Mouse (Mus musculus): ENCODE data around the gene Spn. TPM values are rescaled to one million over a fixed set of nuclear protein-coding genes. Genes with fewer than 3 reads are reported as not detected.
A peak's percentile ranks its signal among the peaks of the same experiment; 100 is the strongest.

The Spn gene
- total and polyA plus RNA-seq, 3 experiments, result 0.78 to 2.9 (median 0.80) TPM

DNA sequence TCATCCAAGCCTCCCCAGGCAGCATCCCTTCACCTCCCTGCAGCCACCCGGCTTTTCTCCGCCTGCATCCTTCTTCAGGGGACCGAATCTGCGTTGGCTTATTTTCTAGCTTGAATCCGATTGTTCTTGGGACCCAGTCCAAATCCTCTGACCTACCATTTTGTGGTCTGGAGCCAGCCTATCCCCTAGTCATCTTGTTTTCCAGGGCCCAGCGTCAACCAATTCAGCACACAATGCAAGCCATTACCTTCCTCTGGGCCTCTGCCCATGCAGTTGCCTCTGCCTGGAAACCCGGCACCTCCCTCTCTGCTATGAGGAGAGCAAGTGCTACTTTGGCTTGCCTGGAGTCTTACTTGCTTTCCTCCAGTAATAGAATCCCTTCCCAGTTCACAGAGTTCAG lies 32.1 kb downstream of the Spn start:
- Histone ChIP-seq H3K4me3 (no peak overlapping the region), H3K4me1 (ENCODE audit: control insufficient read depth, insufficient read depth, low read length) (peaks cover 2% of the 10 kb centered on the region), H3K79me2 (replicated peaks; ENCODE audit: control insufficient read depth, insufficient read depth, low read length) (no peaks in the 10 kb centered on the region), H3K27ac (no peak overlapping the region), H3K27me3 (ENCODE audit: control insufficient read depth, insufficient read depth, low read length) (no peaks in the 10 kb centered on the region), H3K9ac (ENCODE audit: low read depth, low read length) (no peak overlapping the region), H3K36me3 (ENCODE audit: control insufficient read depth, insufficient read depth, low read length) (no peaks in the 10 kb centered on the region)
- no peak for DNase-seq
- intact Hi-C loops (cut with DNase I), result loop anchor here (2.0 kb wide), 4 partner anchors 89 to 351 kb away; partner anchors contain the start of genes Pagr1a and Pagr1b
- TF ChIP-seq POLR2A (IDR thresholded peaks at IDR 0.05; ENCODE audit: insufficient read depth, low read depth, low read length), result no peak
- TF ChIP-seq EP300 (IDR thresholded peaks at IDR 0.05; ENCODE audit: insufficient read depth, low read depth, low read length), result no peak
- TF ChIP-seq CTCF (IDR thresholded peaks at IDR 0.05), result no peak
- 71% methylated on average over 7 of the region's 7 CpGs for WGBS

DNA sequence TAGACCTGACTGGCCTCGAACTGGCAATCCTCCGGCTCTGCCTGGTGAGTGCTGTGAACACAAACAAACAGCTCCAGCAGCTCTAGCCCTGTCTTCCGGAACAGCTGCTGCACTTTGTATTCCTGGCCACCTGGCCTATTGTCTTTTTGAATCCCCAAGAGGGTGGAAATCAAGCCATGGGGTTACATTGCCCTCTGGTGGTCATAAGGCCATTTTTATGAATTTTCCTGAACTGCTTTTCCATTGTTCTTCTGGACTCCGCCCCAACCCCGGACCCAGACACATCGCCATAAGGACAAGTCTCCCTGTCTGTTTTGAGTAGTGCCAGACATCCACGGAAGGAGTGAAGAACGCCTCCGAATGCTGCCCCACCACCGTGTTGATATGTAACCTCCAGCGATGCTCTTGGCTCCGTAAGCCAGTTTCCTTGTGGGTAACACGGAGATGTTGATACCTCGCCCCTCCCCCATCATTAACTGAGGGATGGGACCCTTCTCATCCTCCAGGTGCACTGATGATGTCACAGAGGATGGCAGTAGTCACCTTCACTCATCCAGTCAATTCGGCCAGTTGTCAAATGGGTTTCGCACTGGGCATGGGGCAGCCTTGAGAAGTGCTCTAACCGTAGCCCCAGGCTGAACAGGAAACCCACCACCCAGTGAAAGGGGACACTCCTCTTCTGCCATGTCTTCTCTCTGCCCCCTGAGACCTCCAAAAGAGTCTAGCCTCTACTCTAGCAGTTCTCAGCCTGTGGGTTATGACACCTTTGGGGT lies 32.9 kb downstream of the Spn start:
- no peaks in the 10 kb centered on the region for H3K79me2 ChIP-seq (replicated peaks; ENCODE audit: control insufficient read depth, insufficient read depth, low read length)
- H3K27ac ChIP-seq, result no peak overlapping the region; the same call in 1 of the 2 replicates
- H3K9ac ChIP-seq (ENCODE audit: low read depth, low read length), result no peak overlapping the region
- H3K36me3 ChIP-seq (ENCODE audit: control insufficient read depth, insufficient read depth, low read length), result no peaks in the 10 kb centered on the region
- no peaks in the 10 kb centered on the region for H3K27me3 ChIP-seq (ENCODE audit: control insufficient read depth, insufficient read depth, low read length)
- 14% methylated on average over 17 of the region's 17 CpGs for WGBS
- TF ChIP-seq CTCF (IDR thresholded peaks at IDR 0.05), result peak; percentile 87
- peak; percentile 97 for TF ChIP-seq EP300 (IDR thresholded peaks at IDR 0.05; ENCODE audit: insufficient read depth, low read depth, low read length)
- no peak for TF ChIP-seq POLR2A (IDR thresholded peaks at IDR 0.05; ENCODE audit: insufficient read depth, low read depth, low read length)
- peaks cover 2% of the 10 kb centered on the region for H3K4me1 ChIP-seq (ENCODE audit: control insufficient read depth, insufficient read depth, low read length)
- no peak overlapping the region; the same call in 1 of the 2 replicates for H3K4me3 ChIP-seq
- peak; percentile 71 to 79 for DNase-seq
- intact Hi-C loops (cut with DNase I), result loop anchor here (1.0 to 5.0 kb wide), 6 partner anchors 47 to 350 kb away; partner anchors contain the start of genes Pagr1a and Pagr1b

DNA sequence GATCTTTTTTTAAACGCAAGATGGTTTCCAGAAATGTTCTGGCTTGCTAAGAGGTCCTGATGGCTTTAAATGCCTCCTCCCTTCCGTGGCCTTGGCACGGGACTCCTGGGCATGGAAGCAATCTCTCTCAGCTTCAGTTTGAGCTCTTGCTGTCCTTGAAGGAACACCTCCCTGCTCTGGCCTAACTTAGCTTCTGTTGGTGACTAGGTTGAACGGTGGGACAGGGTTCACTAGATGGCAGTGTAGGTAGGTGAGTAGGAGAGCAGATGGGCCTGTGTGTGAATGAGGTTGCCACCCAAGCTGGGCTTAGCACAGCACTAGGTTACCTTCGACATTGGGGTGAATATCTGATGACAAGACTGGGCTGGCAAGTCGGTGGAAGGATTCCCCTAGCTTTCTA lies 33.7 kb downstream of the Spn start:
- intact Hi-C loops (cut with DNase I), result loop anchor here (1.0 to 5.0 kb wide), 6 partner anchors 47 to 349 kb away; partner anchors contain the start of genes Pagr1a and Pagr1b
- Histone ChIP-seq H3K4me3 (no peak overlapping the region), H3K79me2 (replicated peaks; ENCODE audit: control insufficient read depth, insufficient read depth, low read length) (no peaks in the 10 kb centered on the region), H3K27me3 (ENCODE audit: control insufficient read depth, insufficient read depth, low read length) (no peaks in the 10 kb centered on the region), H3K4me1 (ENCODE audit: control insufficient read depth, insufficient read depth, low read length) (peaks cover 2% of the 10 kb centered on the region), H3K27ac (peak overlapping the region; percentile 8; the same call in 1 of the 2 replicates), H3K9ac (ENCODE audit: low read depth, low read length) (no peak overlapping the region), H3K36me3 (ENCODE audit: control insufficient read depth, insufficient read depth, low read length) (no peaks in the 10 kb centered on the region)
- WGBS, result 57% methylated on average over 6 of the region's 6 CpGs
- no peak for DNase-seq
- TF ChIP-seq CTCF (IDR thresholded peaks at IDR 0.05) (no peak), EP300 (IDR thresholded peaks at IDR 0.05; ENCODE audit: insufficient read depth, low read depth, low read length) (no peak), POLR2A (IDR thresholded peaks at IDR 0.05; ENCODE audit: insufficient read depth, low read depth, low read length) (no peak)

DNA sequence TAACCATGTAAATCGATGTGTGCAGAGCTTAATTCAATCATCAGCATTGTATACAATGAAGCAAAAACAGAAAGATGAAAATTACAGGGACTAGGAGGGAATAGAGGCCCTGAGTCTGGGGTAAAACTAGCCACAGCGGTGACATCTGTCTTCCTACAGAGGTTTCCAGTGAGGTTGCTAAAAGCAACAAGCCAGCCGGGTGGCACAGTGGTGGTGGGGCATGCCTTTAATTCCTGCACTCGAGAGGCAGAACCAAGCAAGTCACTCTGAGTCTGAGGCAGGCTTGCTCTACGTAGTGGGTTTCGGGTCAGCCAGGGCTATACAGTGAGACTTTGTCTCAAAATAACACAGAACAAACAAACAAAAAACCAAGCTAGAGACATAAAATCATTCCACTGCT lies 35.5 kb downstream of the Spn start:
- Histone ChIP-seq H3K4me3 (no peak overlapping the region), H3K79me2 (replicated peaks; ENCODE audit: control insufficient read depth, insufficient read depth, low read length) (no peaks in the 10 kb centered on the region), H3K27me3 (ENCODE audit: control insufficient read depth, insufficient read depth, low read length) (no peaks in the 10 kb centered on the region), H3K4me1 (ENCODE audit: control insufficient read depth, insufficient read depth, low read length) (peaks cover 2% of the 10 kb centered on the region), H3K9ac (ENCODE audit: low read depth, low read length) (no peak overlapping the region), H3K27ac (no peak overlapping the region), H3K36me3 (ENCODE audit: control insufficient read depth, insufficient read depth, low read length) (no peaks in the 10 kb centered on the region)
- TF ChIP-seq CTCF (IDR thresholded peaks at IDR 0.05), result no peak
- TF ChIP-seq EP300 (IDR thresholded peaks at IDR 0.05; ENCODE audit: insufficient read depth, low read depth, low read length), result no peak
- no peak for TF ChIP-seq POLR2A (IDR thresholded peaks at IDR 0.05; ENCODE audit: insufficient read depth, low read depth, low read length)
- intact Hi-C loops (cut with DNase I), result loop anchor here (5.0 kb wide), 1 partner anchor 45 kb away; no protein-coding TSS in a partner anchor
- 68% methylated on average over 6 of the region's 6 CpGs for WGBS
- no peak for DNase-seq

DNA sequence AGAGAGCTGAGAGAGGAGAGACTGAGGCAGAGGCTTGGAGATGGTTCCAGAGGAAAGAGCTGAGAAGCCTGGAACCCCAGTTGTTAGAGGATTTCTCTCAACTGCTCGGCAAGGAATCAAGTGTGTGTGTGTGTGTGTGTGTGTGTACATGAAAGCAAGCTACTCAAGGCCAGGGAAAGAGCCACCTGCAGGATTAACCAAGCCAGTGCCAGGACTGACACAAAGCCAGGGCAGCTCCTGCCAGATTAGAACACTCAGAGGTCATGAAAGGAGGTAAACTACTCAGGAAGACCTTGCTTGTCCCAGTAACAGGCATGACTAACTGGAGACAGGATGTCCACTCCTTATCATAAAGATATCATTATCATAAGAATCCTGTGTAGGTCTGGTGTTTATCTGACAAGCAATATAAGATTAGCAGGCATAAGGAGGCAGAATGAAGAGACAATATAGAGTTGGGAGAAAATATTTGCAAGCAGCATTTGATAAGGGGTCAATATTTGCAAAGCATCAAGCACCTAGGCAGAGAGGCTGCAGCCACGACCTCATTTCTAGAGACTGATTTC lies 36.1 kb downstream of the Spn start:
- Histone ChIP-seq H3K9ac (ENCODE audit: low read depth, low read length) (no peak overlapping the region), H3K4me1 (ENCODE audit: control insufficient read depth, insufficient read depth, low read length) (peaks cover 2% of the 10 kb centered on the region), H3K27me3 (ENCODE audit: control insufficient read depth, insufficient read depth, low read length) (no peaks in the 10 kb centered on the region), H3K4me3 (no peak overlapping the region), H3K36me3 (ENCODE audit: control insufficient read depth, insufficient read depth, low read length) (no peaks in the 10 kb centered on the region), H3K79me2 (replicated peaks; ENCODE audit: control insufficient read depth, insufficient read depth, low read length) (no peaks in the 10 kb centered on the region), H3K27ac (no peak overlapping the region)
- DNase-seq, result no peak
- intact Hi-C loops (cut with DNase I), result loop anchor here (5.0 kb wide), 1 partner anchor 44 kb away; no protein-coding TSS in a partner anchor
- TF ChIP-seq EP300 (IDR thresholded peaks at IDR 0.05; ENCODE audit: insufficient read depth, low read depth, low read length) (no peak), CTCF (IDR thresholded peaks at IDR 0.05) (no peak), POLR2A (IDR thresholded peaks at IDR 0.05; ENCODE audit: insufficient read depth, low read depth, low read length) (no peak)
- 6% methylated on average over 2 of the region's 2 CpGs for WGBS

DNA sequence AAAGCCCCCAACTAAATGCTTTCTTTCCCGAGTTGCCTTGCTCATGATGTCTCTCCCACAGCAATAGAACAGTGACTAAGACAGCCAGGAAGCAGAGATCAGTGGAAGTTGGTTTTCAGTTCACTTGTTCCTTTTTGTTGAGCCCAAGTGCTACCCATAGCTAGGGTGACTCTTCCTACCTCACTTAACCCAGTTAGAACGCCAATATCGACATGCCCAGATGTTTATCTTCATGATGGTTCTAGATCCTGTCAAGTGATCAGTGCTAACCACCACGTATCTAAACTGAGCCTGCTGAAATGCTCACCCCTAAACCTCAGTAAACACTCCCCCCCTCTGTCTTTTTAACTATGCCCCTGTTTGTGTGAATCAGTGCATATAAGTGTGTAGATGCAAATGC lies 38.1 kb downstream of the Spn start:
- Histone ChIP-seq H3K4me3 (no peak overlapping the region), H3K9ac (ENCODE audit: low read depth, low read length) (no peak overlapping the region), H3K27me3 (ENCODE audit: control insufficient read depth, insufficient read depth, low read length) (no peaks in the 10 kb centered on the region), H3K4me1 (ENCODE audit: control insufficient read depth, insufficient read depth, low read length) (peaks cover 2% of the 10 kb centered on the region), H3K79me2 (replicated peaks; ENCODE audit: control insufficient read depth, insufficient read depth, low read length) (no peaks in the 10 kb centered on the region), H3K36me3 (ENCODE audit: control insufficient read depth, insufficient read depth, low read length) (no peaks in the 10 kb centered on the region), H3K27ac (no peak overlapping the region)
- no peak for DNase-seq
- WGBS, result 80% methylated on average over 4 of the region's 4 CpGs
- intact Hi-C loops (cut with DNase I), result no loop called here
- TF ChIP-seq CTCF (IDR thresholded peaks at IDR 0.05) (no peak), POLR2A (IDR thresholded peaks at IDR 0.05; ENCODE audit: insufficient read depth, low read depth, low read length) (no peak), EP300 (IDR thresholded peaks at IDR 0.05; ENCODE audit: insufficient read depth, low read depth, low read length) (no peak)

All from heart, adult 2 months (tissue).